In the genomic region with DNA sequence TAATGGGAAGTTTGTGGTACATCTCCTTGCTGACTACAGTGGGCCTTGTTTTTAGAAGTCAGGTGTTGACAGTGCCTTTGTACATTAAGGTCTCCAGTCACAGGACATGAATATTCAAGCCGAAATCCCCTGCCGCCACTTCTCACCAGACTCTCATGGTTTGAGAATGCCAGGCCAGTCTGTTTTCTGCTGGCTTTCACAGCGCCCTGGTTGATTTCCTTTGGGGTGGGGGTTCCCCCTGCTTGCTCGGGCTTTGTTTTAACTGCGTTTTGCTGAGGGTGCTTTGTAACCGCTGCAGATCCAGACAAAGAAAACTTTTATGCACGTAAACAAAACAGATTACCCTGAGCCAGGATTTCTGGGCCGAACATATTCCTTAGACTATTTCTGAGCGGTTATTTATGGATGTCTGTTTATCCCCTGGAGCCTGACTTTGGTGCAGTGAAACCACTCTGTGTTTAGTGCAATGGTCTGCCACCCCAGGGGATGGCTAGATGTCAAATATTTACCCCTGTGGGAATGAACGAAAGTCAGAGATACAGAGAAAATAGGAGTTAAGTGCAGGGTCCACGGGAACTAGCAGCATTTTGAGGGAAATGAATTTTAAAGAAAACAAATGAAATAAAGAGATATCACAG, we compare ENCODE assay signal across 10 mouse cellular contexts.
DNase-seq lines count a peak whose midpoint lies in the region; ATAC-seq and TF ChIP-seq lines count a peak whose summit lies in the region.
"Had no signal": no experiment of that assay in that cellular context is flagged by ENCODE, and none has a peak within 500 bp of the region (broad histone marks: within the 10 kb centered on the region; RNA-seq: fewer than 3 reads in every experiment).

No protein-coding gene starts in this region.

- DNase-seq in cerebellum, postnatal 10 days: peak; percentile 41 to 44
- peak; percentile 18 for DNase-seq in lung, postnatal 10 days
- no peak for DNase-seq in lung, adult 2 months
- no peak for DNase-seq in hindbrain, embryonic 14.5 days (ENCODE audit: low spot score)
- DNase-seq in left cerebral cortex, adult 8-10 months (ENCODE audit: low spot score in 2 of 2): no peak
- DNase-seq: thymus, postnatal 25 days had no signal

- H3K4me2 ChIP-seq in hindbrain, embryonic 14.5 days (replicated peaks): peak overlapping the region; percentile 30
- peak overlapping the region; percentile 21 for H3K4me2 ChIP-seq in neural tube, embryonic 12.5 days (replicated peaks)
- no peak overlapping the region for H3K4me2 ChIP-seq in liver, embryonic 12.5 days

- H3K4me1 ChIP-seq in lung, adult 2 months (ENCODE audit: control insufficient read depth, insufficient read depth, low read length): 0 out of 2 replicates have a peak, but pooled peaks cover 4% of the 10 kb centered on the region
- H3K4me1 ChIP-seq in hindbrain, embryonic 14.5 days (replicated peaks; ENCODE audit: control insufficient read depth, insufficient read depth, low read length): peaks cover 25% of the 10 kb centered on the region
- H3K4me1 ChIP-seq in neural tube, embryonic 12.5 days: peaks cover 25% of the 10 kb centered on the region
- H3K4me1 ChIP-seq in liver, embryonic 12.5 days: peaks cover 4% of the 10 kb centered on the region; the same call in 1 of the 2 replicates

- no peaks in the 10 kb centered on the region for H3K9me3 ChIP-seq in hindbrain, embryonic 14.5 days (ENCODE audit: control insufficient read depth, low read length)
- no peaks in the 10 kb centered on the region for H3K9me3 ChIP-seq in neural tube, embryonic 12.5 days
- no peaks in the 10 kb centered on the region for H3K9me3 ChIP-seq in liver, embryonic 12.5 days (replicated peaks)

- no peaks in the 10 kb centered on the region for H3K36me3 ChIP-seq in hindbrain, embryonic 14.5 days (replicated peaks; ENCODE audit: control insufficient read depth, insufficient read depth)
- H3K36me3 ChIP-seq in neural tube, embryonic 12.5 days: no peaks in the 10 kb centered on the region
- no peaks in the 10 kb centered on the region for H3K36me3 ChIP-seq in liver, embryonic 12.5 days

- H3K27me3 ChIP-seq in hindbrain, embryonic 14.5 days (ENCODE audit: control insufficient read depth, insufficient read depth, low read length): no peaks in the 10 kb centered on the region
- H3K27me3 ChIP-seq in neural tube, embryonic 12.5 days (replicated peaks): no peaks in the 10 kb centered on the region
- no peaks in the 10 kb centered on the region for H3K27me3 ChIP-seq in liver, embryonic 12.5 days (replicated peaks)

- H3K9ac ChIP-seq in hindbrain, embryonic 14.5 days: peak overlapping the region; percentile 34; the same call in 1 of the 2 replicates
- no peak overlapping the region for H3K9ac ChIP-seq in neural tube, embryonic 12.5 days
- H3K9ac ChIP-seq in liver, embryonic 12.5 days: no peak overlapping the region
- H3K9ac ChIP-seq: liver, embryonic 14.5 days had no signal

- 44% methylated on average over 11 of the region's 11 CpGs for WGBS in lung, adult 2 months
- WGBS in hindbrain, embryonic 14.5 days: 16% methylated on average over 11 of the region's 11 CpGs
- WGBS in neural tube, embryonic 12.5 days: 21% methylated on average over 11 of the region's 11 CpGs
- WGBS in liver, embryonic 12.5 days (ENCODE audit: insufficient replicate concordance): 52% methylated on average over 11 of the region's 11 CpGs

- H3K27ac ChIP-seq in hindbrain, embryonic 14.5 days: peak overlapping the region; percentile 70
- no peak overlapping the region for H3K27ac ChIP-seq in neural tube, embryonic 12.5 days
- no peak overlapping the region for H3K27ac ChIP-seq in liver, embryonic 12.5 days
- H3K27ac ChIP-seq: liver, embryonic 14.5 days had no signal

- no peak for ATAC-seq in cerebellum, adult (ENCODE audit: insufficient number of reproducible peaks, low FRiP score, low TSS enrichment)
- peak; percentile 48; the same call in 1 of the 2 replicates for ATAC-seq in hindbrain, embryonic 14.5 days (ENCODE audit: low FRiP score)
- ATAC-seq in neural tube, embryonic 12.5 days (ENCODE audit: low FRiP score, low read depth): peak; percentile 76
- ATAC-seq in liver, embryonic 12.5 days: no peak

- no peak overlapping the region for H3K4me3 ChIP-seq in lung, adult 2 months (replicated peaks; ENCODE audit: extremely low read depth, low read depth, low read length)
- no peak overlapping the region for H3K4me3 ChIP-seq in hindbrain, embryonic 14.5 days (replicated peaks; ENCODE audit: low read length)
- no peak overlapping the region for H3K4me3 ChIP-seq in neural tube, embryonic 12.5 days
- no peak overlapping the region for H3K4me3 ChIP-seq in liver, embryonic 12.5 days

- TF ChIP-seq POLR2A in lung, adult 2 months (IDR thresholded peaks at IDR 0.05; ENCODE audit: borderline replicate concordance, extremely low read depth, low read depth, low read length): no peak

- no peak for TF ChIP-seq CTCF in lung, adult 2 months (IDR thresholded peaks at IDR 0.05; ENCODE audit: insufficient read depth, low read length)

Comparison
In these comparisons a context has a peak if more than half of its experiments do, and no peak if none do; other contexts are left out.
1. DNase-seq: peak in cerebellum, postnatal 10 days (2 of 2) and lung, postnatal 10 days (single experiment); none in lung, adult 2 months (single experiment), hindbrain, embryonic 14.5 days (single experiment) and left cerebral cortex, adult 8-10 months (0 of 2).
2. ATAC-seq: peak in hindbrain, embryonic 14.5 days (single experiment) and neural tube, embryonic 12.5 days (single experiment); none in cerebellum, adult (single experiment) and liver, embryonic 12.5 days (single experiment).